Mouse (Mus musculus): ENCODE measurements around the gene B230219D22Rik. TPM values are rescaled to one million over a fixed set of nuclear protein-coding genes. Genes with fewer than 3 reads are reported as not detected.

The B230219D22Rik gene
- polyA plus RNA-seq (2015; fragmentation: Illumina TruSeq; extraction: RNeasy Lipid Tissue Mini Kit (QIAGEN cat#74804); ENCODE audit: low read depth, low replicate concordance), result 88.0 TPM

GRCm38 (mm10) chr13:55692535-55693242 is at the start of gene B230219D22Rik:
Gene B230219D22Rik (plus strand): TSS chr13:55693124.

GRCm38 (mm10) chr13:55714501-55715166 is 21.7 kb downstream of the B230219D22Rik start, which contains the start of gene Txndc15:
Gene Txndc15 (plus strand): TSS chr13:55714650.

GRCm38 (mm10) chr13:55727120-55727838 is 34.4 kb downstream of the B230219D22Rik start, which contains the start of gene Pcbd2:
Gene Pcbd2 (plus strand): TSS chr13:55727368.

Other genes with a start within 250 kb of the B230219D22Rik start
- 56.1 TPM for gene Grk6, start 248.1 kb upstream of the B230219D22Rik start, polyA plus RNA-seq (2015; fragmentation: Illumina TruSeq; extraction: RNeasy Lipid Tissue Mini Kit (QIAGEN cat#74804); ENCODE audit: low read depth, low replicate concordance)
- gene Prr7, start 228.9 kb upstream of the B230219D22Rik start, polyA plus RNA-seq (2015; fragmentation: Illumina TruSeq; extraction: RNeasy Lipid Tissue Mini Kit (QIAGEN cat#74804); ENCODE audit: low read depth, low replicate concordance), result 30.0 TPM
- 189 TPM for gene Dbn1, start 205.0 kb upstream of the B230219D22Rik start, polyA plus RNA-seq (2015; fragmentation: Illumina TruSeq; extraction: RNeasy Lipid Tissue Mini Kit (QIAGEN cat#74804); ENCODE audit: low read depth, low replicate concordance)
- 92.5 TPM for gene Pdlim7, start 179.4 kb upstream of the B230219D22Rik start, polyA plus RNA-seq (2015; fragmentation: Illumina TruSeq; extraction: RNeasy Lipid Tissue Mini Kit (QIAGEN cat#74804); ENCODE audit: low read depth, low replicate concordance)
- 8.0 TPM for gene Dok3, start 163.8 kb upstream of the B230219D22Rik start, polyA plus RNA-seq (2015; fragmentation: Illumina TruSeq; extraction: RNeasy Lipid Tissue Mini Kit (QIAGEN cat#74804); ENCODE audit: low read depth, low replicate concordance)
- gene Ddx41, start 156.5 kb upstream of the B230219D22Rik start, polyA plus RNA-seq (2015; fragmentation: Illumina TruSeq; extraction: RNeasy Lipid Tissue Mini Kit (QIAGEN cat#74804); ENCODE audit: low read depth, low replicate concordance), result 43.8 TPM
- 79.9 TPM for gene Fam193b, start 122.0 kb upstream of the B230219D22Rik start, polyA plus RNA-seq (2015; fragmentation: Illumina TruSeq; extraction: RNeasy Lipid Tissue Mini Kit (QIAGEN cat#74804); ENCODE audit: low read depth, low replicate concordance)
- gene Tmed9, start 119.4 kb upstream of the B230219D22Rik start, polyA plus RNA-seq (2015; fragmentation: Illumina TruSeq; extraction: RNeasy Lipid Tissue Mini Kit (QIAGEN cat#74804); ENCODE audit: low read depth, low replicate concordance), result 143 TPM
- gene B4galt7, start 93.2 kb upstream of the B230219D22Rik start, polyA plus RNA-seq (2015; fragmentation: Illumina TruSeq; extraction: RNeasy Lipid Tissue Mini Kit (QIAGEN cat#74804); ENCODE audit: low read depth, low replicate concordance), result 31.1 TPM
- gene Caml, start 70.1 kb upstream of the B230219D22Rik start, polyA plus RNA-seq (2015; fragmentation: Illumina TruSeq; extraction: RNeasy Lipid Tissue Mini Kit (QIAGEN cat#74804); ENCODE audit: low read depth, low replicate concordance), result 65.9 TPM
- gene Ddx46, start 58.1 kb upstream of the B230219D22Rik start, polyA plus RNA-seq (2015; fragmentation: Illumina TruSeq; extraction: RNeasy Lipid Tissue Mini Kit (QIAGEN cat#74804); ENCODE audit: low read depth, low replicate concordance), result 36.4 TPM
- gene Txndc15, start 21.5 kb downstream of the B230219D22Rik start, polyA plus RNA-seq (2015; fragmentation: Illumina TruSeq; extraction: RNeasy Lipid Tissue Mini Kit (QIAGEN cat#74804); ENCODE audit: low read depth, low replicate concordance), result 102 TPM
- gene Pcbd2, start 34.2 kb downstream of the B230219D22Rik start, polyA plus RNA-seq (2015; fragmentation: Illumina TruSeq; extraction: RNeasy Lipid Tissue Mini Kit (QIAGEN cat#74804); ENCODE audit: low read depth, low replicate concordance), result 23.8 TPM
- gene Catsper3, start 91.4 kb downstream of the B230219D22Rik start, polyA plus RNA-seq (2015; fragmentation: Illumina TruSeq; extraction: RNeasy Lipid Tissue Mini Kit (QIAGEN cat#74804); ENCODE audit: low read depth, low replicate concordance), result not detected
- not detected for gene Pitx1, start 143.1 kb downstream of the B230219D22Rik start, polyA plus RNA-seq (2015; fragmentation: Illumina TruSeq; extraction: RNeasy Lipid Tissue Mini Kit (QIAGEN cat#74804); ENCODE audit: low read depth, low replicate concordance)

Data from brain, adult 10 weeks (tissue).